Mouse (Mus musculus): Measurements from ENCODE around the gene Amt. TPM values are rescaled to one million over a fixed set of nuclear protein-coding genes. Genes with fewer than 3 reads are reported as not detected.
"Not testable (repeated sequence)": the region's sequence is repeated elsewhere in the genome, so short reads cannot be mapped to it uniquely, and the experiment has no call there.

The Amt gene
- polyA plus RNA-seq, 1 experiment from 2014 or later, result 27.1 TPM

DNA sequence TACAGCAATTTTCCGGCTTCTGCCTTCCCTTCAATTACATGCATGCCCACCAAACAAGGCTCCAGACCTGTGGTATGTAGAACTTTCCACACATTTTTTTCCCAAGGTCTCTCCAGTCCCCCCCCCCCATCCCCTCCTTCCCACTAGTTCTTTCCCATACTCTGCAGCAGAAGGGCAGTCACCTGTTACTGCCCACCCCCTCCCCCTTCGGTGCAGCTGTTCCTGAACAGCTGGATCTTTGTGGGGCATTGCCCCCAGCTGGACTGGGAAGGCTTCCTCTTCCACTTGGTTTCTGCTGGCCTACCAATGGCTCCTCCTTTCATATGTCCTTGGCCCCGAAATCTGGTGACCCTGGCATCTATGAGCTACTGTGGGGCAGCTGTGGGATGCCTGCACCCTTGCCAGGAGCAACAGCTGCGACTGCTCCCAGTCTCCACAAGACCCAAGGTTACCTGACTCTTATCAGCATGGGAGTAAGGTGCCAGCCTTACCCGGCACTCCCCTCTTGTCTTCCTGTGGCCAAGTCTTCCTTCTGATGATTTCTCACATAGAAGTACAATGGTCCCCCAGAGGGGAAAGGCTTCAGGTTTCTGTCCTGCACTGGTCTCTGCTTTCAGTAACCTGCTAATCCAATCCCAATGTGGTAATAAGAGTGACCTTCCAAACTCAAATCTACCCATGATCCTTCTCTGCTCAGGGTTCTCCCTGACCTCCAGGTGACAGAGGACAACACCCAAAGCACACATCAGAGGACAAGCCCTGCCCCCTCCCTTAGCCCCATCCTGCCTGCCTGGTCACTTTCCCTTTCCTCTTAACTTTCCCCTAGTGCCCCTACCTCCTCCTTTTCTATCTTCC is 21.9 kb upstream of the Amt start:
- ATAC-seq (ENCODE audit: low FRiP score), result no peak
- Histone ChIP-seq H3K9me3 (ENCODE audit: control insufficient read depth, low read length) (no peaks in the 10 kb centered on the region), H3K27me3 (ENCODE audit: control insufficient read depth, insufficient read depth, low read length) (no peaks in the 10 kb centered on the region), H3K4me2 (no peak overlapping the region), H3K9ac (ENCODE audit: low read length) (no peak overlapping the region), H3K4me3 (ENCODE audit: low read depth, low read length) (no peak overlapping the region), H3K27ac (ENCODE audit: low read depth, low read length) (no peak overlapping the region), H3K4me1 (ENCODE audit: control insufficient read depth, insufficient read depth, low read length) (no peaks in the 10 kb centered on the region), H3K36me3 (ENCODE audit: control insufficient read depth, insufficient read depth, low read length) (no peaks in the 10 kb centered on the region)
- 85% methylated on average over 4 of the region's 5 CpGs for WGBS
- no peak for DNase-seq (ENCODE audit: low spot score, missing footprints)

- ATAC-seq (ENCODE audit: low FRiP score) (no peak), DNase-seq (ENCODE audit: low spot score, missing footprints) (no peak)
- Histone ChIP-seq H3K27me3 (ENCODE audit: control insufficient read depth, insufficient read depth, low read length) (no peaks in the 10 kb centered on the region), H3K4me3 (ENCODE audit: low read depth, low read length) (no peak overlapping the region), H3K4me1 (ENCODE audit: control insufficient read depth, insufficient read depth, low read length) (no peaks in the 10 kb centered on the region), H3K4me2 (no peak overlapping the region), H3K36me3 (ENCODE audit: control insufficient read depth, insufficient read depth, low read length) (no peaks in the 10 kb centered on the region), H3K9me3 (ENCODE audit: control insufficient read depth, low read length) (no peaks in the 10 kb centered on the region), H3K9ac (ENCODE audit: low read length) (no peak overlapping the region), H3K27ac (ENCODE audit: low read depth, low read length) (no peak overlapping the region)
- 69% methylated on average over 6 of the region's 6 CpGs for WGBS
These were observed 21.4 kb upstream of the Amt start for GRCm38 (mm10) chr9:108275331-108275659.

DNA sequence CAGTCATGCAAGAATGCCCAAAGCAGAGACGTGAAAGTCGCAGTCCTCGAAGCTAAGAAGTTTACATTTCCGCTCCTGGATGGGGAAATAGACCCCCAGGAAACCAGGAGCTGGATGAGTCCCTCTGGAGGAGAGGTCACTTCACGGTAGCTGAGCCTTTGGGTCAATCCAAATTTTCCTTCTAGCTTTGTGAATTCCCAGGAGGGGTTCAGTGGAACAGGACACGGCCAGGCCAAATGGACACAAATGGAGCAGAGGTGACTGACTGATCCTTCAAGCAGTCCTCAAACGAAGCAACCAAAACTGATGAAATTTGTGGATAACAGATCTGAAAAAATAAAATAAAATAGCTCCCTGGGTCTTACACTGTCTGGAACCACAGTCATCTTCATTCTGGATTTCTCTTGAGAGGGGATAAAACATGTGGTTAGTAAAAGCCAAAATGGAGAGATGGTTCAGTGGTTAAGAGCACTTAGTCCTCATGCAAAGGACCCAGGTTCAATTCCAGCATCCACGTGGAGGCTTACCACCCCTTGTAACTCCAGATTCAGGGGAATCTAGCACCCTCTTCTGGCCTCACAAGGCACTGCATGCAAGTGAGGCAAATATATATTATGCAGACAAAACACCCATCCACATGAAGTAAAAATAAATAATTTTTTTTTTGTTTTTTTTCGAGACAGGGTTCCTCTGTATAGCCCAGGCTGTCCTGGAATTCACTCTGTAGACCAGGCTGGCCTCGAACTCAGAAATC is 17.8 kb upstream of the Amt start:
- WGBS, result 61% methylated on average over 10 of the region's 10 CpGs

GRCm38 (mm10) chr9:108280071-108280828 is 16.4 kb upstream of the Amt start:
- no peaks in the 10 kb centered on the region for H3K27me3 ChIP-seq (ENCODE audit: control insufficient read depth, insufficient read depth, low read length)
- no peak for DNase-seq (ENCODE audit: low spot score, missing footprints)
- WGBS, result 58% methylated on average over 8 of the region's 8 CpGs

More for the DNA sequence above, 17.8 kb upstream of the Amt start:
- no peak for ATAC-seq (ENCODE audit: low FRiP score)
- H3K4me1 ChIP-seq (ENCODE audit: control insufficient read depth, insufficient read depth, low read length), result no peaks in the 10 kb centered on the region
- no peaks in the 10 kb centered on the region for H3K27me3 ChIP-seq (ENCODE audit: control insufficient read depth, insufficient read depth, low read length)
- H3K9me3 ChIP-seq (ENCODE audit: control insufficient read depth, low read length), result no peaks in the 10 kb centered on the region
- peak; percentile 85 for DNase-seq (ENCODE audit: low spot score, missing footprints)
- no peak overlapping the region for H3K9ac ChIP-seq (ENCODE audit: low read length)
- H3K27ac ChIP-seq (ENCODE audit: low read depth, low read length), result no peak overlapping the region
- H3K36me3 ChIP-seq (ENCODE audit: control insufficient read depth, insufficient read depth, low read length), result no peaks in the 10 kb centered on the region
- no peak overlapping the region for H3K4me3 ChIP-seq (ENCODE audit: low read depth, low read length)
- H3K4me2 ChIP-seq, result no peak overlapping the region

GRCm38 (mm10) chr9:108284410-108284809 is 12.2 kb upstream of the Amt start:
- 16% methylated on average over 6 of the region's 6 CpGs for WGBS

More at GRCm38 (mm10) chr9:108280071-108280828, 16.4 kb upstream of the Amt start:
- no peak for ATAC-seq (ENCODE audit: low FRiP score)
- Histone ChIP-seq H3K4me1 (ENCODE audit: control insufficient read depth, insufficient read depth, low read length) (no peaks in the 10 kb centered on the region), H3K4me3 (ENCODE audit: low read depth, low read length) (no peak overlapping the region), H3K4me2 (no peak overlapping the region), H3K9ac (ENCODE audit: low read length) (no peak overlapping the region), H3K9me3 (ENCODE audit: control insufficient read depth, low read length) (no peaks in the 10 kb centered on the region), H3K36me3 (ENCODE audit: control insufficient read depth, insufficient read depth, low read length) (no peaks in the 10 kb centered on the region), H3K27ac (ENCODE audit: low read depth, low read length) (no peak overlapping the region)

GRCm38 (mm10) chr9:108287526-108288238 is 9.0 kb upstream of the Amt start:
- H3K4me3 ChIP-seq (ENCODE audit: low read depth, low read length), result not testable (repeated sequence)

More at GRCm38 (mm10) chr9:108284410-108284809, 12.2 kb upstream of the Amt start:
- H3K4me3 ChIP-seq (ENCODE audit: low read depth, low read length), result no peak overlapping the region
- H3K9ac ChIP-seq (ENCODE audit: low read length), result no peak overlapping the region
- no peaks in the 10 kb centered on the region for H3K9me3 ChIP-seq (ENCODE audit: control insufficient read depth, low read length)
- DNase-seq (ENCODE audit: low spot score, missing footprints), result peak; percentile 95
- H3K27ac ChIP-seq (ENCODE audit: low read depth, low read length), result no peak overlapping the region
- peak; percentile 71; the same call in 1 of the 2 replicates for ATAC-seq (ENCODE audit: low FRiP score)
- H3K27me3 ChIP-seq (ENCODE audit: control insufficient read depth, insufficient read depth, low read length), result no peaks in the 10 kb centered on the region
- H3K4me2 ChIP-seq, result no peak overlapping the region
- H3K36me3 ChIP-seq (ENCODE audit: control insufficient read depth, insufficient read depth, low read length), result no peaks in the 10 kb centered on the region
- no peaks in the 10 kb centered on the region for H3K4me1 ChIP-seq (ENCODE audit: control insufficient read depth, insufficient read depth, low read length)

GRCm38 (mm10) chr9:108289347-108289746 is 7.3 kb upstream of the Amt start:
- no peak for DNase-seq (ENCODE audit: low spot score, missing footprints)
- no peak for ATAC-seq (ENCODE audit: low FRiP score)

More at GRCm38 (mm10) chr9:108287526-108288238, 9.0 kb upstream of the Amt start:
- not testable (repeated sequence) for H3K9ac ChIP-seq (ENCODE audit: low read length); DNase-seq (ENCODE audit: low spot score, missing footprints); H3K9me3 ChIP-seq (ENCODE audit: control insufficient read depth, low read length); H3K36me3 ChIP-seq (ENCODE audit: control insufficient read depth, insufficient read depth, low read length); H3K4me2 ChIP-seq; ATAC-seq (ENCODE audit: low FRiP score); H3K4me1 ChIP-seq (ENCODE audit: control insufficient read depth, insufficient read depth, low read length); H3K27ac ChIP-seq (ENCODE audit: low read depth, low read length); H3K27me3 ChIP-seq (ENCODE audit: control insufficient read depth, insufficient read depth, low read length)
- WGBS, result 78% methylated on average over 6 of the region's 6 CpGs

DNA sequence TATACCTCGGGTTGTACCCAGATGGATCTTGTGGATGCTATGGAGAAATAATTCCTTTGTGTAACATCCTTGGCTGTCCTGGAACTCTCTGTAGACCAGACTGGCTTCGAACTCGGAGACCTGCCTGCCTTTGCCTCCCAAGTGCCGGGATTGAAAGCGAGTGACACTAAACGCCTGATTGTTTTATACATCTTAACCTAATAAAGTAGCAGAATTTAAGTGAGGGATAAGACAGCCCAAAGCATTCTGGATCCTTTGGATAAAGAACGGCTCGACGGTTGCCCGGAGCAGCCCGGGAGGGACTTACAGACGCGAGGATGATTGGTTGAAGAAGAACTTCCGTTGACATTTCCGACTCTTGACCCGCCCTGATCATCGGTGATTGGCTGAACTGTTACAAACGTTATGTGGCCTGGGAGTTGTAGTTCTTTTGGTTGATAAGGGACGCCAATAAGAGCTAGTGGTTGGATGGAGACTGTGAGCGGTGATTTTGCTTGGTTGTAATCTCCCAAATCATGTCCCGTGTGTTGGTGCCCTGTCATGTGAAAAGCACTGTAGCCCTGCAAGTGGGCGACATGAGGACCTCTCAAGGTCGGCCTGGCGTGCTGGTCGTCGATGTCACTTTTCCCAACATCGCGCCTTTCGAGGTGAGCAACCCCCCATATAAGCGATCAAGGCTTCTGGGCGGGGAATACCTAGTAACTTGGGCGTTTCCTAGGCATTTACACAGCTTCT is 6.5 kb upstream of the Amt start, which contains the start of gene Nicn1:
Gene Nicn1 (plus strand): TSS at position 414 of the 735 bp plus-strand sequence.
- Histone ChIP-seq H3K4me2 (peak within 1 kb of the TSS; percentile 50), H3K9ac (ENCODE audit: low read length) (peak within 1 kb of the TSS; percentile 74), H3K4me3 (ENCODE audit: low read depth, low read length) (peak within 1 kb of the TSS; percentile 47), H3K27me3 (ENCODE audit: control insufficient read depth, insufficient read depth, low read length) (no peaks in the 10 kb centered on the region), H3K9me3 (ENCODE audit: control insufficient read depth, low read length) (no peaks in the 10 kb centered on the region), H3K4me1 (ENCODE audit: control insufficient read depth, insufficient read depth, low read length) (peaks cover 2% of the 10 kb centered on the region; the same call in 1 of the 2 replicates), H3K27ac (ENCODE audit: low read depth, low read length) (peak within 1 kb of the TSS; percentile 70), H3K36me3 (ENCODE audit: control insufficient read depth, insufficient read depth, low read length) (0 out of 2 replicates have a peak, but pooled peaks cover 2% of the 10 kb centered on the region)
- ATAC-seq (ENCODE audit: low FRiP score) (peak; percentile 98), DNase-seq (ENCODE audit: low spot score, missing footprints) (peak; percentile 97)
- under 1% methylated on average over 32 of the region's 32 CpGs for WGBS

More at GRCm38 (mm10) chr9:108289347-108289746, 7.3 kb upstream of the Amt start:
- H3K4me2 ChIP-seq, result peak overlapping the region; percentile 50
- no peak overlapping the region for H3K27ac ChIP-seq (ENCODE audit: low read depth, low read length)
- 69% methylated on average over 2 of the region's 2 CpGs for WGBS
- peaks cover 2% of the 10 kb centered on the region; the same call in 1 of the 2 replicates for H3K4me1 ChIP-seq (ENCODE audit: control insufficient read depth, insufficient read depth, low read length)
- no peaks in the 10 kb centered on the region for H3K27me3 ChIP-seq (ENCODE audit: control insufficient read depth, insufficient read depth, low read length)
- no peak overlapping the region for H3K4me3 ChIP-seq (ENCODE audit: low read depth, low read length)
- 0 out of 2 replicates have a peak, but pooled peaks cover 2% of the 10 kb centered on the region for H3K36me3 ChIP-seq (ENCODE audit: control insufficient read depth, insufficient read depth, low read length)
- no peaks in the 10 kb centered on the region for H3K9me3 ChIP-seq (ENCODE audit: control insufficient read depth, low read length)
- H3K9ac ChIP-seq (ENCODE audit: low read length), result peak overlapping the region; percentile 74
